7 mouse cellular contexts compared by ENCODE assay signal in the genomic region with DNA sequence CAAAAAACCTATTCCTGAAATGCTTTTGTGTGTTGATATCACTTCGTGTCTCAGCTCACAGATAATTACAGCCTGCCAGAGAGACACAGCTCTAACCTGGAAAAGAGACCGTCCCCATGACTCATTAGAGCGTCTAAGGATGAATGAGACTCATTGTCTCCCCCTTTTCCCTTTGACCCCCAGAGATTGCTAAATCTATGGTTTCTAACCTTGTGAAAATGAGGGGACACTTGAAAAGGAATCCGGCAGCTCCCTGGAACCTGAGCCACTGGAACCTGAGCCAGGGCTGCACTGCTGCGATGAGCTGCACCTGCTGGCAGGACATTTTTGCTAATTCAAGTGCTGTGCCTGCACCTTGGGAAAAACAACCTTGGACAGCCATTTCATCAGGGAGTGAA.
DNase-seq lines count a peak whose midpoint lies in the region; ATAC-seq and TF ChIP-seq lines count a peak whose summit lies in the region.

No protein-coding gene starts in this region.

- H3K4me3 ChIP-seq in kidney, embryonic 16.5 days (ENCODE audit: low read length), result no peak overlapping the region
- no peak overlapping the region for H3K4me3 ChIP-seq in kidney, adult 2 months (ENCODE audit: insufficient read depth, low read depth, low read length)
- no peak overlapping the region for H3K4me3 ChIP-seq in embryonic facial prominence, embryonic 14.5 days (ENCODE audit: low read depth, low read length)
- no peak overlapping the region for H3K4me3 ChIP-seq in intestine, embryonic 15.5 days (replicated peaks)
- H3K4me3 ChIP-seq in stomach, embryonic 15.5 days (replicated peaks), result no peak overlapping the region

- H3K36me3 ChIP-seq in kidney, embryonic 16.5 days (ENCODE audit: insufficient read depth, low read length), result no peaks in the 10 kb centered on the region
- no peaks in the 10 kb centered on the region for H3K36me3 ChIP-seq in kidney, adult 2 months (ENCODE audit: control insufficient read depth, insufficient read depth, low read length)
- H3K36me3 ChIP-seq in embryonic facial prominence, embryonic 14.5 days (ENCODE audit: control insufficient read depth, insufficient read depth, low read length), result 0 out of 2 replicates have a peak, but pooled peaks cover 5% of the 10 kb centered on the region
- H3K36me3 ChIP-seq in intestine, embryonic 15.5 days, result no peaks in the 10 kb centered on the region
- no peaks in the 10 kb centered on the region for H3K36me3 ChIP-seq in stomach, embryonic 15.5 days

- H3K4me2 ChIP-seq in kidney, embryonic 16.5 days (replicated peaks; ENCODE audit: low read depth, low read length), result no peak overlapping the region
- H3K4me2 ChIP-seq in embryonic facial prominence, embryonic 14.5 days (ENCODE audit: low read depth, low read length), result no peak overlapping the region
- no peak overlapping the region for H3K4me2 ChIP-seq in intestine, embryonic 15.5 days (replicated peaks)
- H3K4me2 ChIP-seq in stomach, embryonic 15.5 days, result no peak overlapping the region

- ATAC-seq in kidney, embryonic 16.5 days (ENCODE audit: low FRiP score, low TSS enrichment), result peak; percentile 70
- ATAC-seq in embryonic facial prominence, embryonic 14.5 days (ENCODE audit: low read depth), result peak; percentile 51
- peak; percentile 37 for ATAC-seq in intestine, embryonic 15.5 days
- no peak for ATAC-seq in stomach, embryonic 15.5 days (ENCODE audit: insufficient read depth, low FRiP score, low read depth)

- no peaks in the 10 kb centered on the region for H3K9me3 ChIP-seq in kidney, embryonic 16.5 days (ENCODE audit: low read length)
- no peaks in the 10 kb centered on the region for H3K9me3 ChIP-seq in embryonic facial prominence, embryonic 14.5 days (ENCODE audit: control insufficient read depth, low read length)
- H3K9me3 ChIP-seq in intestine, embryonic 15.5 days, result no peaks in the 10 kb centered on the region
- no peaks in the 10 kb centered on the region for H3K9me3 ChIP-seq in stomach, embryonic 15.5 days

- no peak for DNase-seq in kidney, adult 2 months
- peak; percentile 62 for DNase-seq in embryonic facial prominence, embryonic 14.5 days (ENCODE audit: low spot score)
- DNase-seq in urinary bladder, postnatal 25 days (ENCODE audit: low spot score), result no peak
- no peak for DNase-seq in B cell, adult 2 months

- no peak overlapping the region for H3K9ac ChIP-seq in kidney, embryonic 16.5 days (replicated peaks; ENCODE audit: low read length)
- H3K9ac ChIP-seq in embryonic facial prominence, embryonic 14.5 days (ENCODE audit: low read depth, low read length), result no peak overlapping the region
- no peak overlapping the region for H3K9ac ChIP-seq in intestine, embryonic 15.5 days
- no peak overlapping the region for H3K9ac ChIP-seq in stomach, embryonic 15.5 days

- no peak for TF ChIP-seq POLR2A in kidney, adult 2 months (IDR thresholded peaks at IDR 0.05; ENCODE audit: low read depth, low read length)

- peaks cover 41% of the 10 kb centered on the region for H3K4me1 ChIP-seq in kidney, embryonic 16.5 days (ENCODE audit: insufficient read depth, low read length)
- H3K4me1 ChIP-seq in kidney, adult 2 months (ENCODE audit: control insufficient read depth, insufficient read depth, low read length), result peaks cover 4% of the 10 kb centered on the region; the same call in 1 of the 2 replicates
- H3K4me1 ChIP-seq in embryonic facial prominence, embryonic 14.5 days (ENCODE audit: control insufficient read depth, insufficient read depth, low read length), result peaks cover 33% of the 10 kb centered on the region
- peaks cover 11% of the 10 kb centered on the region for H3K4me1 ChIP-seq in intestine, embryonic 15.5 days (replicated peaks)
- H3K4me1 ChIP-seq in stomach, embryonic 15.5 days, result peaks cover 22% of the 10 kb centered on the region

- no peaks in the 10 kb centered on the region for H3K27me3 ChIP-seq in kidney, embryonic 16.5 days (ENCODE audit: insufficient read depth, low read length)
- H3K27me3 ChIP-seq in kidney, adult 2 months (replicated peaks; ENCODE audit: control insufficient read depth, insufficient read depth, low read length), result no peaks in the 10 kb centered on the region
- H3K27me3 ChIP-seq in embryonic facial prominence, embryonic 14.5 days (replicated peaks; ENCODE audit: control insufficient read depth, insufficient read depth, low read length), result no peaks in the 10 kb centered on the region
- no peaks in the 10 kb centered on the region for H3K27me3 ChIP-seq in intestine, embryonic 15.5 days (replicated peaks)
- H3K27me3 ChIP-seq in stomach, embryonic 15.5 days (replicated peaks), result no peaks in the 10 kb centered on the region

- H3K27ac ChIP-seq in kidney, embryonic 16.5 days (ENCODE audit: low read length), result peak overlapping the region; percentile 64
- H3K27ac ChIP-seq in kidney, adult 2 months (ENCODE audit: insufficient read depth, low read depth, low read length), result no peak overlapping the region
- peak overlapping the region; percentile 74; the same call in 1 of the 2 replicates for H3K27ac ChIP-seq in embryonic facial prominence, embryonic 14.5 days (replicated peaks; ENCODE audit: low read depth, low read length)
- H3K27ac ChIP-seq in intestine, embryonic 15.5 days, result peak overlapping the region; percentile 60
- H3K27ac ChIP-seq in stomach, embryonic 15.5 days, result peak overlapping the region; percentile 77

- 41% methylated on average over 5 of the region's 5 CpGs for WGBS in kidney, embryonic 16.5 days
- 65% methylated on average over 5 of the region's 5 CpGs for WGBS in kidney, adult 2 months
- whole genome bisulfite sequencing in embryonic facial prominence, embryonic 14.5 days, result 31% methylated on average over 5 of the region's 5 CpGs
- 44% methylated on average over 5 of the region's 5 CpGs for WGBS in intestine, embryonic 15.5 days
- 40% methylated on average over 5 of the region's 5 CpGs for WGBS in stomach, embryonic 15.5 days

- TF ChIP-seq CTCF in kidney, adult 2 months (conservative IDR thresholded peaks at IDR 0.05; ENCODE audit: insufficient read depth, insufficient read length, low read depth, low read length), result no peak
